Mouse (Mus musculus): ENCODE data around the gene Ppp1r3d. TPM values are rescaled to one million over a fixed set of nuclear protein-coding genes. Genes with fewer than 3 reads are reported as not detected.

Ppp1r3d gene
- 16.1 and 27.3 TPM in 2 replicates for polyA plus RNA-seq (2012; ENCODE audit: insufficient read depth, insufficient read length, missing spikeins)

DNA sequence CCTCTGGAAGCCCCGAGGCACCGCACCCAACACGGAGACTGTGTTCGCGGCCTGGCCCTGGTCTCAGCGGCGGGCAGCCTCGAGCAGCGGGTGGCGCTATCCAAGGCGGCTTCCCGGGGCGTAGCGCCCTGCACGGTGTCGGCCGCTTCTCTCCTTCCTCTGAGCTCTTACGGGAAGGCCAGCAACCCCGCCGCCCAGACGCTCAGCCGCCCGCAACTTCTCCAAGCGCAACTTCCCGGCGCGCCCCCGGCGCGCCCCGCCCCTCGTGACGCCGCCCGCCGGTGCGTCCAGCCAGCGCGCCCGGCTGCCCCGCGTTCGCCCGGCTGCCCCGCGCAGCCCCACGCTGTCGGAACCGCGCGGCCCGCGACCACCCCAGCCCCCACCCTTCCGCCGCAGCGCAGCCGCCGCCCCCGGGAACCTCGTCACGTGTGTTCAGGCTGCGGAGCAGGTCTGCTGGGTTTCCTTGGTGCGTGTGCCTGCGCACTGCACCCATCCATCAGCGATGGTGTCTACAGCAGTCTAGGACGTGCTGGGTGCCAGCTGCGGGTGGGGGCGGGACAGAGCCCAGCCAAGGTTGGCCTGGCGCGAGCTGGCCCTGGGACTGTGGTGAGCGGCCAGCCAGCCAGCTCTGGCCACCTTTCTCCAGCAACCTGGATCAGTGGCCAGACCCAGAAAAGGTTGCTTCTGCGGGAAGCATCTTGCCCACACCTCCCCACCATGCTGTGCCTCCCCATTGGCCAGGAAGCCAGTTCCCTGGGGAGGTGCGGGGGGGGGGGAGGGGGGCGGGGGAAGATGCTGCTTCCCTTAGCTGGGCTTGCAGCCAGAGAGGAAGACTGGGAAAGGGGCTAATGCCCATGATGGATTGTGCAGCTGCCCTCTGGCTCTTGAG is at the start of gene Ppp1r3d, which contains the start of gene Fam217b:
TSS of gene Ppp1r3d (minus strand) at position 212 of the 889 bp plus-strand sequence.
TSS of gene Fam217b (plus strand) at position 264 of the 889 bp plus-strand sequence.
- Histone ChIP-seq H3K4me1 (ENCODE audit: control insufficient read depth, insufficient read depth, insufficient read length, low read length) (peaks cover 6% of the 10 kb centered on the region), H3K4me3 (ENCODE audit: insufficient read depth, low read depth, low read length) (peak within 1 kb of the TSS; percentile 96), H3K27ac (replicated peaks; ENCODE audit: low read depth, low read length) (peak within 1 kb of the TSS; percentile 94)

DNA sequence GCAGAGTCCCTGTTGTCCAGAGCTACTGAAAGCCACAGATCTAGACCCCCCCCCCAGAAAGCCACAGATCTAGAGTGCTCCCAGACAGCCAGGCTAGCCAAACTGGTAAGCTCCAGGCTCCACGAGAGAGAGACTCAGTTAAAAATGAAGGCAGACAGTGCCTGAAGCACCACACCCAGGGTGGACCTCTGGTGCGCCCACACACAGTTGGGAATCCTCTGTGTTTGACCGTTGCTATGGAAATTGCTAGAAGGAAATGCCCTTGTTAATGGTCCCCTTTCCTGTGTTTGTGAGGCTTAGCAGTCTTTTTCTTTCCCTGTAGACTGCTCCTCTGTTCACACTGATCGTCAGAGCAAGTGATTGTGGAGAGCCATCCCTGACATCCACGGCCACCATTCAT is 46.1 kb upstream of the Ppp1r3d start:
- H3K27ac ChIP-seq (replicated peaks; ENCODE audit: low read depth, low read length): no peak overlapping the region
- H3K4me1 ChIP-seq (ENCODE audit: control insufficient read depth, insufficient read depth, insufficient read length, low read length): peaks cover 3% of the 10 kb centered on the region; the same call in 1 of the 2 replicates
- H3K4me3 ChIP-seq (ENCODE audit: insufficient read depth, low read depth, low read length): no peak overlapping the region

DNA sequence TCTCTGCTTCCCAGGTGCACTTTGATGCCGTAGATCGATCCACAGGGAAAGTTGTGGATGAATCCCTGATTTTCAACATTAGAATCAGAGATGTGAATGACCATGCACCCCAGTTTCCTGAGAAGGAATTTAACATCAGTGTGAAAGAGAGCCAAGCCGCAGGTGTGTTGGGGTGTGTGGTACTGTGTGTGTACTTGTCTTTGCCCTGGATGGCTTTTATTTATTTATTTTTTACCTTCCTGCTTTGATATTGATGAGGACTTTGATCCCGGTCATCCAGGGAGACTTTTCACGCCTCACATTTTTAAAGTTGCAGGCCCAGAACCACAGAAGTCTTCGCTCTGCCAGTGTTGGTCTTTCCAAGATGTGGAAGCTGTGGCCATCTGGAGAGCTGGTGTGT is 43.1 kb upstream of the Ppp1r3d start:
- Histone ChIP-seq H3K27ac (replicated peaks; ENCODE audit: low read depth, low read length) (no peak overlapping the region), H3K4me1 (ENCODE audit: control insufficient read depth, insufficient read depth, insufficient read length, low read length) (peaks cover 6% of the 10 kb centered on the region; the same call in 1 of the 2 replicates), H3K4me3 (ENCODE audit: insufficient read depth, low read depth, low read length) (no peak overlapping the region)

DNA sequence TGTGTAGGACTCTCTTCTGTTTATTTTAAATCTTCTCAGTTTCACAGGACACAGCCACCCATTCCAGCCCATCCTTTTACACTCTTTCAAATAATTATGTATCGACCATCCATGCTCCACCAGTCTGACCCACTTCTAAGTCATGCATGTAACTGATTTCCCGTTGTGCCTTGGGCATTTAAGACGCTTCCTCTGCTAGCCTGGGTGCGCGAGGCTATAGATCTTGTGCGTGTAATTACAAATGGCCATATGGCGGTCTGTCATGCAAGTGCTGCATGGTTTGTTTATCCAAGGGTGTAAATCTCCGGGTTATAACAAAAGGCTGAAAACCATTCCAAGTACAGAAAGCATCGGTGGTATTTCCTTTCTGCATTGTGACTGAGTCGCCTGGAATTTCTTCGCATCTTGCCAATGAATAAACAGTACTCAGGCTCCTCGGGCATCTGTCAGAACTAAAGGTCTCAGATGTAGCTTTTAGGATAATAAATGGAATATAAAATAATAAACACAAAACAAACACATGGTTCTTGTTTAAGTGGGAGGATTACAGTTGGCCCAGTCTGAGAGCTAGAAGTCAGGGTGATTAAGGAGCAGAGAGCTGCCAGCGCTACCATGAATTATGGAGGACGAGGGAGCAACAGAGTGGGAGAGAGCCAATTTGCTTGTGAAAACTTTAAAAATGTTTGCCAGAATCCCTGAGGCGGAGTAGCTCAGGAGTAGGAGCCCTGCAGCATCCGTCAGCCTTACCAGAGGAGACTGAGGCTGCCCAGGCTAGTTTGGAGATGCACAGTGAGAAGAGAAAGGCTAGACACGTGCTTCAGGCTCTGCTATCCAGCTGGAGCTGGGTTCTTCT is 40.6 kb upstream of the Ppp1r3d start:
- H3K4me1 ChIP-seq (ENCODE audit: control insufficient read depth, insufficient read depth, insufficient read length, low read length): peaks cover 6% of the 10 kb centered on the region; the same call in 1 of the 2 replicates
- no peak overlapping the region for H3K4me3 ChIP-seq (ENCODE audit: insufficient read depth, low read depth, low read length)
- no peak overlapping the region; the same call in 1 of the 2 replicates for H3K27ac ChIP-seq (replicated peaks; ENCODE audit: low read depth, low read length)

DNA sequence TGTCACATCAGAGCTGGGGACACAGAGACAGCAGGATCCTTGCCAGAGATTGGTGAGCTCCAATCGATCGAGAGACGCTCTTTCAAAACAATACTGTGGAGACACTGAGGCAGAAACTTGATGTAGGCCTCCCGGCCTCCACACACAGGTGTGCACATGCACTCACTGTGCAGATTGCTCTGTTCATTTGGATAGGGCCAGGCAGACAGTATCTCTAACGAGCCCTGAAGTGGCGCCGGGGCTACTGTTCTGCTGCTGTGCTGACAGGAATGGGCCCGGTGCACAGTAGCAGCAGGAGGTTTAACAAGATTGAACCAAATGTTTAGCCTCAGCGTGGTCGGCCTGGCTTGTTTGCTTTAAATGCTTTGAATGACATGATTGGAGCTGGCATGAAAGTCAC is 36.7 kb upstream of the Ppp1r3d start:
- H3K4me1 ChIP-seq (ENCODE audit: control insufficient read depth, insufficient read depth, insufficient read length, low read length): peaks cover 6% of the 10 kb centered on the region; the same call in 1 of the 2 replicates
- no peak overlapping the region for H3K27ac ChIP-seq (replicated peaks; ENCODE audit: low read depth, low read length)
- H3K4me3 ChIP-seq (ENCODE audit: insufficient read depth, low read depth, low read length): no peak overlapping the region

DNA sequence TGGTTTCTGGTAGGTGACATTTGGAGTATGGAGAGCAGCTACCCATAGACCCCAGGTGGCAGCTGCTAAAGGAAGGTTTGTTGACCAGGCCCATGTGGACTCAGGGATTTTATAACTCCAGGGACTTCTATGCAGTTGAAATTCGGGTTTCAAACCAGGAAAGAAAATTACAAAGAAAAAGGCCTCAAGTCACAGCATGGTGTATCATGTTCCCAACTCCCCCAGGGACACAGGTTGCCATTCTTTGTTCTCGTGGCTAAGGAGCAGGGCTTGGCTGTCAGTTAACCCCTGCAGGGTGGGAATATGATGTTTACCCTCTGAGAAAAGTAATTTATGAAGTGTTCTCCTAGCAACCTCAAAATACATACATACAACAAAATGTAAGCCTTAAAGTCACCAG is 36.0 kb upstream of the Ppp1r3d start:
- 0 out of 2 replicates have a peak, but pooled peaks cover 3% of the 10 kb centered on the region for H3K4me1 ChIP-seq (ENCODE audit: control insufficient read depth, insufficient read depth, insufficient read length, low read length)
- H3K27ac ChIP-seq (replicated peaks; ENCODE audit: low read depth, low read length): no peak overlapping the region
- no peak overlapping the region for H3K4me3 ChIP-seq (ENCODE audit: insufficient read depth, low read depth, low read length)

DNA sequence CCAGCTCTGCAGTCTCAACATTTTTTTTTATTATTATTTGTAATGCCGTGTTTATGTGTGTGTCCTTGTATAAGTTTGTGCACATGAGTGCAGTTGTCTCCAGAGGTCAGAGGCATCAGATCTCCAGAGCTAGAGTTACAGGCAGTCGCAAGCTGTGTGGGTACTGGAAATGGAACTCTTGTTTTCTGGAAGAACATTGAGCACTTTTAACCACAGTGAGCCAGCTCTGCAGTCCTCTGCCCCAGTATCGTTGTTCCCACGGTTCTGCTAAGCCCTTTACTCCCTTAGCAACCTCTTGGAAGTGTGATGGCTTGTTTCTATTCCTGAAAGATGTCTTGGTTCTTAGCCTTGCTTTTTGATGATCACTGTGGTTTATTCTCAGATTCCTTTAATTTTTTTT is 35.1 kb upstream of the Ppp1r3d start:
- Histone ChIP-seq H3K27ac (replicated peaks; ENCODE audit: low read depth, low read length) (peak overlapping the region; percentile 30), H3K4me1 (ENCODE audit: control insufficient read depth, insufficient read depth, insufficient read length, low read length) (no peaks in the 10 kb centered on the region), H3K4me3 (ENCODE audit: insufficient read depth, low read depth, low read length) (no peak overlapping the region)

DNA sequence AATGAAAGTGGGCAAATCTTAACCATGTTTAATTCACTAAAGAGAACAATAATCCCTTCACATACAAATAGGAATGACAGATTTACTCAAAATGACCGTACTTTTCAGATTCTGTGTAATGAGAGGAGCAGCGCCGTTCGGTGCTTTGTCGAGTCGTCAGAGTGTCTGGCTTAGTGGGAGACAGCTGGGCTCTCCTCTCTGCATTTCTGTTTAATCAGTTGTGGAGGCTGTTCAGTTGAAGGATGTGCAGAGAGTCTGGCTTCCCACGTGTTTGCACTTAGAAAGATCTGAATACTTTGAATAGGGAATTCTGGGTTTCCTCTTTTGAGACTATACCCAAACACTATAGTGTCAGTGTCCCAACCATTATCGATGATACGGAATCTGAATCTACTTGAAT is 23.0 kb upstream of the Ppp1r3d start:
- H3K4me3 ChIP-seq (ENCODE audit: insufficient read depth, low read depth, low read length): no peak overlapping the region
- no peaks in the 10 kb centered on the region for H3K4me1 ChIP-seq (ENCODE audit: control insufficient read depth, insufficient read depth, insufficient read length, low read length)
- no peak overlapping the region for H3K27ac ChIP-seq (replicated peaks; ENCODE audit: low read depth, low read length)

DNA sequence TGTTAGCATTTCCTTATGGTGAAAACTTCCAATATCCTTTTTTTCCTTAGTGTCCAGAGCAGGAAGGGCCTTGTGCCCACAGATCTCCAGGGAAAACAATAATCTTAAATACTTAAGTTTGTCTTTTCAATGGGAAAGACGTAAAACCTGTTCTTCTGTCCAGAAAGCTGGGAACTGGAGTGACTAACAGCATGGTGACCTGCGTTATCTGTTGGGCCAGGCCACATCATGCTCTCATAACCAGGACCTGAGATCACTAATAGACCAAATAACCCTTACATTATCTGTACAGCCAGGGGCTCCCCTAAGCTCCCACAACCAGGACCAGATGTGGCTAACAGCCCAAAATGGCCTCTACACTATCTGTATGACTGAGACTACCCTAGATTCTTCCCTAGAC is 19.6 kb upstream of the Ppp1r3d start:
- no peak overlapping the region for H3K4me3 ChIP-seq (ENCODE audit: insufficient read depth, low read depth, low read length)
- H3K27ac ChIP-seq (replicated peaks; ENCODE audit: low read depth, low read length): no peak overlapping the region
- H3K4me1 ChIP-seq (ENCODE audit: control insufficient read depth, insufficient read depth, insufficient read length, low read length): no peaks in the 10 kb centered on the region

DNA sequence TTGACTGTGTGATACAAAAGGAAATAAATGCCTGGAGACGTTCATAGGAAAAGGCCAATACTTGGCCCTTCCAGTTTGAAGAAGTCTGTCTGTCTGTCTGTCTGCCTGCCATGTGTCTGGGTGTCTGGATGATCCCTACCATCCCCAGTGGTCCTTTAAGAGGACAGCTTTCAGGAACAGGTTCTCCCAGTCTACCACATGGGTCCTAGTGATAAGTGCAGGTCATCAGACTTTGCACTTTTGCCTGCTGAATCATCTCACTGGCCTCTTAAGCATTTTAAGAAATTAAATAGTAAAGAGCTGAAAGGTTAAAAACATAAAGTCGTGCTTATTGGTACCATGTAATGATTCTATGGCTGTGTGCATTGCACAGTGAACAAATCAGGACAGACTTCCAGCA is 19.2 kb upstream of the Ppp1r3d start:
- no peaks in the 10 kb centered on the region for H3K4me1 ChIP-seq (ENCODE audit: control insufficient read depth, insufficient read depth, insufficient read length, low read length)
- no peak overlapping the region for H3K4me3 ChIP-seq (ENCODE audit: insufficient read depth, low read depth, low read length)
- no peak overlapping the region for H3K27ac ChIP-seq (replicated peaks; ENCODE audit: low read depth, low read length)

DNA sequence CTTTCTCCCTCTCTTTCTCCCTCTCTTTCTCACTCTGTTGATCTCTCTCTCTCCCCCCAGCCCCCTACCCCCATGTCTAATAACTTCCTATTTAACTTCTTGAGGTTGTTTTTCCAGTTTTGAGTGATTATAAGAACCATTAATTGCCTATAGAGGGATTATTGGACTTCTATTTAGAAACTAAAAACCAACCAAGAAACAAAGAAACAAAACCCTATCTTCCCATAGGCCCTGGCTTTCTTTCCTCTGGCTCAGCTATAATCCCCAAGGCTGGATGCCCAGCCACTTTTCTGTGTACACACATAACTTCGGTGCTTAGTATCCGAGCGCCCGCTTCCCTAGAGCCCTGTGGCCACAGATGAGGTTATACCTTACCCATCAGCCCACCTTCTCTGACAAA is 16.0 kb upstream of the Ppp1r3d start, which contains the start of gene Cdh26:
TSS of gene Cdh26 (plus strand) at position 301 of the 400 bp plus-strand sequence.
- Histone ChIP-seq H3K4me3 (ENCODE audit: insufficient read depth, low read depth, low read length) (no peak within 1 kb of the TSS), H3K4me1 (ENCODE audit: control insufficient read depth, insufficient read depth, insufficient read length, low read length) (no peaks in the 10 kb centered on the region), H3K27ac (replicated peaks; ENCODE audit: low read depth, low read length) (no peak within 1 kb of the TSS)

DNA sequence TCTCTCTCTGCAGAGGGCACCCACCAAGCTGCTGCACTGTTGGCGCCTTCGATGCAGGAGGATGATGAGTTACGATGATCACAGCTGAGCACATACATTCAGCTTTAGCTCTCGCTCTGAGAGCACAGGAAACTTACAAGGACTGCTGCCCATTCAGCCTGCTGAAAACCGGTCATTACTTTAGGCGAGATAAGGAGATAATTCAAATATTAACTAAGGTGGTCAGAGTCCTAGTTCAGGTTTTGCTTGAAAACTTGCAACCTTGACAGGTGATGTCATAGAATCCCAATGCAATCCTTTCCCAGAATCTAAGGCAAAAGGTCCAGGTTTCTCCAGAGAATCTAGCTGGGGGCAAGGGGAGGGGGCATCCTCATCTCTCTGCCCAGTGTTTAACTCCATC is 15.2 kb upstream of the Ppp1r3d start:
- H3K4me3 ChIP-seq (ENCODE audit: insufficient read depth, low read depth, low read length): no peak overlapping the region
- no peak overlapping the region for H3K27ac ChIP-seq (replicated peaks; ENCODE audit: low read depth, low read length)
- H3K4me1 ChIP-seq (ENCODE audit: control insufficient read depth, insufficient read depth, insufficient read length, low read length): no peaks in the 10 kb centered on the region

DNA sequence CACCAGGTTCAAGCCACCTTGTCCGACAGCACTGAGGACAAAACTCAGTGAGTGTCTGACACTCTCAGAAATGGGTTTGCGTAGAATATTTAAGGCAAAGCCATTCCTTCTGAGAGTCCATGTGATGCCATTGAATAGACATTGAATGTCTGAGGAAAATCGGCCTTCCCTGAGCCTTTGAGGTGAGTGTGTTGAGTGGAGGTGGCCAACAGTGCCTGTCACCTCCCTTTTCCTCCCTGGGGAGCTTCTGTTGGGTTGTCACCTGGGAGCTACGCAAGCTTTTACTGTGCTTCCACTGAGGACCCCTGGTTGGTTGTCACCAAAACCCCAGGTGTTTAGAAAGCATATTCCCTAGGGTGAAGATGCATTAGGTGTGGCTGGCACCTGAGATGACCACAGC is 14.4 kb upstream of the Ppp1r3d start:
- Histone ChIP-seq H3K4me3 (ENCODE audit: insufficient read depth, low read depth, low read length) (no peak overlapping the region), H3K4me1 (ENCODE audit: control insufficient read depth, insufficient read depth, insufficient read length, low read length) (no peaks in the 10 kb centered on the region), H3K27ac (replicated peaks; ENCODE audit: low read depth, low read length) (no peak overlapping the region)

DNA sequence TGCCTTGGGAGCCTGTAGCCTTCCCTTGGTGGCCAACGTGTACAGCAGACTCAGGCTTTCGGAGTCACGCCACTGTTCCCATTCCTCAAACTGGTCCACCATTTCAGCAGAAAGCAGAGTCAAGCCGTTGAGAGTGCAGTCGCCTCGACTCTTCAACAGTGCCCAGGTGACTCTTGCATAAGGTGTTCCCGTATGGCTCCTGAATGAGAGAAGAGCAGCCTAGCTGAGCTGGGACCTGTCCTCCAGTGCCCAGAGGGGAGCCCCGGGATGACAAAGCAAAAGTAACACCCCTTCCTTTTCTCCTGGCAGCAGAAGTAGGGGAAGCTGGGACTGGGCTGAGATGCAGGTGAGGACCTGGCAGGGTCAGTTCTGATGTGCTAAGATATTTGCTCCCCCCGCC is 13.9 kb upstream of the Ppp1r3d start:
- Histone ChIP-seq H3K27ac (replicated peaks; ENCODE audit: low read depth, low read length) (no peak overlapping the region), H3K4me1 (ENCODE audit: control insufficient read depth, insufficient read depth, insufficient read length, low read length) (no peaks in the 10 kb centered on the region), H3K4me3 (ENCODE audit: insufficient read depth, low read depth, low read length) (no peak overlapping the region)

DNA sequence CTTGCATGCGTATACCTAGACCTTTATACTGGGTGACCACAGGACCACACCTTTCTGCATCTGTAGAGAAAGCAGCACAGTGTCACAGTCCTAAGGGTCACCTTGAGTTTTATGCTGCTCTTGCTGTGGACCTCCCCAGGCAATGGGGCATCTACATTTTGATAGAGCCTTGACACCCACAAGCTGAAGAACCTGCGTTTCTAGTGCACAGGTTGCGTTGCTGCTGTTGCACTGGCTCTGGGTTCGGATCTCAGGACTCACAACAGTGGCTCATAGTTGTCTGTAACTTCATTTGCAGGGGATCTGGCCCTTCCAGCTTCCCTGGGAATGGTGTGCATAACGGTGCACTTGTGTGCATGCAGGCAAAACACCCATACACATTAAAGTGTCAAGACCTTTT is 12.9 kb upstream of the Ppp1r3d start:
- Histone ChIP-seq H3K4me1 (ENCODE audit: control insufficient read depth, insufficient read depth, insufficient read length, low read length) (no peaks in the 10 kb centered on the region), H3K4me3 (ENCODE audit: insufficient read depth, low read depth, low read length) (no peak overlapping the region), H3K27ac (replicated peaks; ENCODE audit: low read depth, low read length) (no peak overlapping the region)

Measured in brown adipose tissue, adult 24 weeks (tissue).